Mouse (Mus musculus) left cerebral cortex, adult 8-10 months (tissue): ENCODE measurements around the gene Svs6. TPM values are rescaled to one million over a fixed set of nuclear protein-coding genes. Genes with fewer than 3 reads are reported as not detected.
"Not testable (repeated sequence)": the region's sequence is repeated elsewhere in the genome, so short reads cannot be mapped to it uniquely, and the experiment has no call there.

Experiments
- DNase-seq, 2 experiments: peaks; one replicate each; pipeline ENCODE4 v3.0.0; 2022; ENCODE audit warnings: low spot score in 2 of 2
- total RNA-seq, 4 experiments: library from RNA; stranded (reverse); gene quantifications; 2 replicates each; pipeline ENCODE4 v1.2.4; 2022

The Svs6 gene
- not detected for total RNA-seq

DNA sequence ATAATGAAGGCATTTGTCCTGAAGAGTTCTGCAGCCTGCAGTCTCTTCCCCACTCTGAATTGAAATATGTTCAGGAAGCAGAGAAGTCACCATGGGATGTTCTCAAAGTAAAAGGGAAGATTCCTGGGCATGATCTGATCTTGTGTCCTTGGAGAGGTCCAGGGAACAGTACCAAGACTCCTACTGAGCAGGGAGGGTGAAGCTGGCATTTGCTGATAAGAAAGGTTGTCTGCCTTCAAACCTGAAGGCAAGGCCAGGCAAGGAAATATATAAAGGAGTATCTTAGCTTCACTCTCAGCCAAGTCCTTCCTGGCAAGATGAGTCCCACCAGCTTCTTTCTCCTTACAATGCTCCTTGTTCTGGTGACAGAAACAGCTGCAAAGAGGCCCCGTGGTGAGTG is at the start of gene Svs6:
Svs6 (plus strand) TSS at position 301 of the 400 bp plus-strand sequence.
- not testable (repeated sequence) for DNase-seq

DNA sequence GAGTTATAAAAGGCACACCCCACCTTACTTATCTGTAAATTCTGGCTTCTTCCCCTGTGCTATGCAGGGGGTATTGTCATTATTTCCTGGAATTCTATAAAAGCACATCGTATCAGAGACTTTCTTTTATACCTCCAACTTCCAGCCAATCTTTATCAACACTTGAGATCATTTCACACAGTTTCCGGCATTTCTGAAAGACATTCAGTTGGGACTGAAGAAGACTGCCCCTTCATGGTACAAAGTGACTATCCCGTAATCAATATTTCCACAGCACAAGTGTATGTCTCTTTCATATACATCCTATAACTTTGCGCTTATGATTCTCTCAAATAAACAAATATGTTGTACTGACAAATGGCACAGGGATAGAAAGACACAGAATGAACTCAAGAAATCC is 38.2 kb upstream of the Svs6 start, which contains the start of gene Svs4:
Svs4 (minus strand) TSS at position 101 of the 400 bp plus-strand sequence.
- no peak for DNase-seq

DNA sequence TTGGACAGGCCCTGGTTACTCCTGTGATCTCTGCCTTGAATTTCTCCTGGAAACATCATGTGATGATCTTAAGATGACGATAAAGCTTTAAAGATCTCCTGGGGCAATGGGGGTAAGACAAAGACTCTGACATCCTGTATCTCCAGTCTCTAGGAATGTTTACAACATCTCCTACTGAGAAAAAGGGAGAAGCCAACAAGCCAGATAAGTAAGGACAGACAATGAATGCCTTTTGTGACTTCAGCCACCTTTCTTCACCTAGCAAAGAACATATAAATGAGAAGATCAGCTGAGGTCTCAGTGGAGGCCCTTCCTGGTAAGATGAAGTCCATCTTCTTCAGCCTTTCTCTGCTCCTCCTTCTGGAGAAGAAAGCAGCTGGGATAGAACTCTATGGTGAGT is 27.6 kb upstream of the Svs6 start, which contains the start of gene Svs3a:
Svs3a (plus strand) TSS at position 301 of the 400 bp plus-strand sequence.
- not testable (repeated sequence) for DNase-seq

DNA sequence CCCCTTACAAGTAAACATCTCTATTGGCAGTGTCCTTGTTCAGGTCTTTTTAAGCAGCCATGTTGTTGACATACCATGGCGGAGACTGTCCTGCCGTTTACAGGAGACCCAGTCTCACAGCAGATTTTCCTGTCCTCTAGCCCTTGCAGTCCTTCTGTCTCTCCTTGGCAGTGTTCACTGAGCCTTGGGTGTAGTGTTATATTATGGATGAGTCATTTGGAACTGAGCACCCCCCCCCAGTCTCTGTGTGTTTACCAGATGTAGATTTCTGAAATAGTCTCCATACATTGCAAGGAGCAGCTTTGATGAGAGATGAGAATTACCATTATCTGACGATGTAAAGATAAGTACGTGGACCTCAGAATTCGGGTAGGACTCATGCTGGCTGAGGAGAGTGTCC is 4.0 kb upstream of the Svs6 start:
- peak in 1 of 2 experiments; percentile 15 for DNase-seq

DNA sequence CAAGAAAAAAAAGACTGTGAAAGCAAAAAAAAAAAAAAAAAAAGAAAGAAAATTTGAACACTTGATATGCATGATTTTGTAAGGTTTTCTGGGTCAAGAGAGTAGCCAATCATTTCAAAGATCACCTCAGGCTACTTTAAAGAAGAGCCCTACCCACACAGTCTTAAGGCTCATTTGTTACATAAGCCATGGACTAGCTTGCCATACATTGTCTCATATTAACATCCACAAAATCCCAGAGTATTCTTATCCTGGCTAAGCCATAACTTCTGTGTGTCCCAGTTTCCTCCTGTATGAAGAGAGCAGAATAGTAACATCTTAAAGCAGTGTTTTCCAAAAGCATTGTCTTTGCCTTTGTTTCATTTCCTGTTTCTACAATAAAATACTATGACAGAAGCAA is 1.1 kb upstream of the Svs6 start:
- DNase-seq, result not testable (repeated sequence)

DNA sequence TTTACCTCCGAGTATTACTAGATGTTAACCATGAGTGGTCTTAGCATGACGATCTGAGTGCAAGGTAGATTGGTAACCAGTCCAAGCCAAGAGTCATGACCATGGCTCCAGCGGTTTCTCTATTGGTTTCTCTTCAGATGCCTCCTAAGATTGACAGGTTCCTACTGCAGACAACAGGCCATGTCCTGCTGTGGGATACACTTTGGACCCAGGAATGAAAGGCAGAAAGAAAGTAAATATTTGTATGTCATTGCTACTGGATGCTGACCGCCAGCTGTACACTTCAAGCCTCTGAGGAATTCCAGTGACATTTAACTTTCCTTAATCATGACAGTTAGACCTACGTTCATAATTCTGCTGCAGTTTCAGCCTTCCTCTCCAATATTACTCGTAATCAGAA is 4.4 kb downstream of the Svs6 start:
- DNase-seq, result no peak

DNA sequence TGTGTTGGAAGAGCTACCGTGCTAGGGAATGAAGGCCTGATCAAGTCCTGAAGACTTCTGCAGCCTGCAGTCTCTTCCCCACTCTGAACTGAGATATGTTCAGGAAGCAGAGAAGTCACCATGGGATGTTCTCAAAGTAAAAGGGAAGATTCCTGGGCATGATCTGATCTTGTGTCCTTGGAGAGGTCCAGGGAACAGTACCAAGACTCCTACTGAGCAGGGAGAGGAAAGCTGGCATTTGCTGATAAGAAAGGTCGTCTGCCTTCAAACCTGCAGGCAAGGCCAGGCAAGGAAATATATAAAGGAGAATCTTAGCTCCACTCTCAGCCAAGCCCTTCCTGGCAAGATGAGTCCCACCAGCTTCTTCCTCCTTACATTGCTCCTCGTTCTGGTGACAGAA is 15.9 kb downstream of the Svs6 start, which contains the start of gene Svs5:
Svs5 (plus strand) TSS at position 301 of the 400 bp plus-strand sequence.
- DNase-seq, result not testable (repeated sequence)

DNA sequence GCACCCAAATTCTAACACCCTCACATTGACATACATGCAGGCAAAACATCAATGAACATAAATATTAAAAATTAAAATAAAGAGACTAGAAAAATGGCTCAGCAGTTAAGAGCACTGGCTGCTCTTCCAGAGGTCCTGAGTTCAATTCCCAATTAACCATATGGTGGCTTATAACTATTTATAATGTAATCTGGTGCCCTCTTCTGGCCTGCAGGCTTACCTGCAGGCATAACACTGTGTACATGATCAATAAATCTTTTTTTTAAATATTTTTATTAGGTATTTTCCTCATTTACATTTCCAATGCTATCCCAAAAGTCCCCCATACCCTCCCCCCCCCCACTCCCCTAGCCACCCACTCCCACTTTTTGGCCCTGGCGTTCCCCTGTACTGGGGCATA is 27.2 kb downstream of the Svs6 start:
- DNase-seq, result not testable (repeated sequence)

DNA sequence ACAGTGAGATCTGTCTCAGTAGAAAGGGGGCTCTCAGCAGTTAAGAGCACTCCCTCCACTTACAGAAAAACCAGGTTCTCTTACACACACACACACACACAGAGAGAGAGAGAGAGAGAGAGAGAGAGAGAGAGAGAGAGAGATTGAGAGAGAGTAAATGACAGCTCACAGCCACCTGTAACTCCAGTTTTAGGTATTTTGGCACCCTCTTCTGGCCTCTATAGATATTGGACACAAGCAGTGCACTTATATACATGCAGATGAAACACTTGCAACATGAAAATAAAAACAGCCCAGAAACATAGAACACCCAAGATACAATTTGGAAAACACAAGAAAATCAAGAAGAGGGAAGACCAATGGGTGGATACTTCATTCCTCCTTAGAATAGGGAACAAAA is 31.1 kb downstream of the Svs6 start:
- DNase-seq, result not testable (repeated sequence)

DNA sequence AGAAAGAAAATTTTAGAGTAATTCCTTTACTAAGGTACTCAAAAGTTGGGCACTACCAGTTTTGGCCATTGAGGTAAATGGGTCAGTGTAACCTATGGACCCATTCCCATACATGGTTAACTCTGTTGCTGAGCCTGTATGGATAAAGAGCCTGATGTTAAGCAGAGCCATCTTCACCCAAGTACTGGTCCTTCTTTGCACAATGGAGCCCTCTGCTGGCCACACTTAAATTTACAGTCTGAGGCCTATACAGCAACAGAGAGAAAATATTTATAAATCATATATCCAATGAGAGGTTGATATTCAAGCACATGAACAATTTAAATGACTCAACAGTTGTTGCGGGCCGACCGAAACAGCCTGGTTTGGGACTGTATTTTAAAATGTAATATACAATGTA is 32.4 kb downstream of the Svs6 start:
- DNase-seq, result no peak

DNA sequence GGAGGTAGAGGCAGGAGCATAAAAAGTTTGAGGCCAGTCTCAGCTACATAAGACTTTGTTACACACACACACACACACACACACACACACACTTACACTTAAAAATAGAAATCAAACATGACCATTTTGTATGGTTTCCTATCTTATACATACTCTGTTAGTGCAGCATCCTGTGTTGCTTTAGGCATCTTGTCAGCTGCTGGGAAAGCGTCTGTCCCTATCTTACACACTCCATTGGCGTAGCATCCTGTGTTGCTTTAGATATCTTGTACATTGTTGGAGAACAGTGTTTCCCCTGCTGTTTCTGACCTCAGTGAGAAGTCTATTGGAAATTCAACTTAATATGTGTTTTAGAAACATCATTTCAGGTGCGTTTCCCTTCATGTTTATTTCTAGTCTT is 36.1 kb downstream of the Svs6 start:
- no peak for DNase-seq

DNA sequence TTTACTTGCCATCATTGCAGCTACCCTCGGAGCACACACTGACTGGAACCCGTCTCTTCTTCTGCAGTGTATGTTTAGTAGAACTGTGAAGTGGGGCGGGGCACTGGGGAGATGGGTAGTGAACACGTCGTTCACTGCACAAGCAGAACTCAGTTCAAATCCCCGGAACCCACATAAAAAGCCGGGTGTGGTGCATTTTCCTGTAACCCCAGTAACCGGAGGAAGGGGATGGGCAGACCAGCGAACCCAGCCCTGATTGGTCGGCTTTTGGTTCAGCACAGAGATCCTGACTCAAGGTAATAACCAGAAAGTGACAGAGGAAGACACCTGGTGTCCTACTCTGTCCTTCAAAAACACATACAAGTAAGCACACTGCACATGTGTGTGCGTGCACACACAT is 36.8 kb downstream of the Svs6 start:
- no peak for DNase-seq

DNA sequence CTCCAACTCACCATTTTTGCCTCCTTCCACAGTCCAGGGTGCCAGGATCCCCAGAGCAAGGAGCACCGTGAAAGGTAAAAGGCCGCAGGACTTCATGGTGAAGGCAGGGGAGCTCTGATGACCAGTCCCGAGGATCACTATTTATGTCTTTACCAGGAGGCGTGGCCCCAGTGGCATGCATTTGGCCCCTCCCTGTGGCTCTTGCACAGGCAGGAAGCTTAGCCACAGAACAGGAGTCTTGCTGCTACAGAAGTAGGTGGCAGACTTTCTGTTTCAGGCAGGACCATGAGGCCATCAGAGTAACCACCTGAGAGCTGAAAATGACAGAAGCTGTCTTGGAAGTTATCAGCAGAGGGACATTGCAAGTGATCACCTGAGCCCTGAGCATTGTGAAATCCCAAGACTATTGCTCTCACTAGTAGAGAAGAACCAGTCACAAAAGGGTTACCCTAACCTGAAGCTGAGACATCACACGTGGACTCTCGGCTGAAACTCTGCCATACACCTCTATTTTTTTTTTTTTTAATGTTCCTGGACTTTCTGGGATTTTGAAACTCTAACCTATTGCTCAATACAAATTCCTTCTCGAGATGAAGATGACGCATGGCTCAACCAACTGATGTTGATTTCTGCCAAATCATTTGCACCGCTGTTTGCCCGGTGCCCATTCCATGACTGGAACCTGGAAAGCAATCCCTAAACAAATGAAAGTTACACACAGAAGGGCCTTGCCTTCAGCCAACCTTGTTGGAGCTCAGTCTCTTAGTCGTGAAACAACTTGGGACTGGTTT is 39.8 kb downstream of the Svs6 start:
- no peak for DNase-seq

DNA sequence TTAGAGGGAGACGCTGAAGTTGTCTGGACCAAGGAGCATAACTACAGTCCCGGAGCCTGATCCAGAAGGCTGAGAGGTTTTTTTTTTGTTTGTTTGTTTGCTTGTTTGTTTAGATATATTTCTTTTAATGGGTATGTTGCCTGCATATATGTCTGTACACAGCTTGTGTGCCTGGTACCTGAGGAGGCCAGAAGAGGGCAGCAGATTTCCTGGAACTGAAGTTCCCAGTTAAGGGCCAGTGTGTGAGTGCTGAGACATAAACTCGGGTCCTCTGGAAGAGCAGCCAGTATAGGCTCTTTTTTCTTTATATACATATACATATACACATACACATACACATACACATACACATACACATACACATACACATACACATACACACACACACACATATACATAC is 41.8 kb downstream of the Svs6 start:
- no peak for DNase-seq

DNA sequence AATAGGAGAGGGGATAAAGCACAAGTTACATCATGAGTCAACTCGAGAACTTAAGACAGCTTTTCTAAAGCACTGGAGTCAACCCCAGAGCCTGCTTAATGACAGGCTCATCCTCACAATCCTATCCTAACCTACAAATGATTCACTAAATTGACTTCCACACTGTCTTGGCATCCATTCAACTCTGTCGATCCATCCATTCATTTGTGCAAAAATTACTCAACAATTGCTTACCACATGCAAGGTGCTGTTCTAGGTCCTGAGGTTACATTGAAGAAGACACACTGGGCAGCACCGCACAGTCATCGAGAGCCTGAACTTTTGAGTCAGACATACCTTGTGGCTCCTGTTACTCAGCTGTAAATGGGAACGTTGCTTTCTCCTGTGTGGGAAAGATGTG is 42.5 kb downstream of the Svs6 start:
- no peak for DNase-seq

DNA sequence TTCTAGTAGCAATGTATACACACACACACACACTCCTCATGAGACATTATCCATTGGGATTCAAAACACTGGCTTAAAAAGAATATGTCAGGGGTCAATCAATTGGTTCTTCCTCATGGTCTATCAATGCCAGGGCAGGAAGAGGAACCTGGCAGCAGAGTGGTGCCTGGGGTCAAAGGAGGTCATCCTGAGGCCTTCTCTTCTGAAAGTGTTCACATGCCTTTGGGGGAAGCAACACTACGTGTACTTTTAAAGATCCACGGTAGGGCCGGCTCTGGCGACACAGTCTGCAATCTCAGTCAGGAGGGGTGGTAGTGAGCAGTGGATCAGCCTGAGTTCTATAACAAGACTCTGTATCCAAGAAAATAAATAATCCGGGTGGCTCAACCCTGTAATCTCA is 43.1 kb downstream of the Svs6 start:
- DNase-seq, result no peak

DNA sequence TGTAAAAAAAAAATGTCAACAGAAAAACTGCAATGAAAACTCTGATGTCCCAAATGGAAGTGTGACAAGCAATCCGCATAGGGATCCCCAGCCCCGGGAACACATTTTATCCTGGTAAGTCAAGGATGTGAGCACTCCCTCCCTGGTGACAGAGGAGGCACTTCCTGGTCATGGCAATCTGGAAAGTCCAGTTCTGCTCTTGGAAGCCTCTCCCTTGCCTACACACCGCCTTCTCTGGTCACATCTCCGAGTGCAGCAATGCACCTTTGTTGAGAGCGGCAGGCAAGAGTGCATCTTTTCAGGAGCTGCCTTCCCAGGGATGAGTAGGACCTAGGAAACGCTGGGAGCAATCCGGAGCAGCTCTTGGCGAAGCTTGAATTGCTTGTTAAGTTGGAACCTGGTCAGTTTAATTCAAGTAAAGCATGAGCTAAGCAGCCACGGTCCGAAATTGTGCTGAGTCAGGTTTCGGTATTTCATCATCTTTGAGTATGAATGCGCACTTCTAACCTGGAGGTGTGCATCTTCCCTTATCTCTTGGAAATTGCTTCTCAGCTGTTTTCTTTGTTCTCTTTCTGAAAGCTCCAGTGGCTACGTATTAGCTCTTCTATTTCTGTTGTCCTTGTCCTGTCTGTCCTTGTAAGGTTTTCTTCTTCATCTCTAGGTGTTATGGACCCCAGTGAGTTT is 44.6 kb downstream of the Svs6 start:
- DNase-seq, result no peak

DNA sequence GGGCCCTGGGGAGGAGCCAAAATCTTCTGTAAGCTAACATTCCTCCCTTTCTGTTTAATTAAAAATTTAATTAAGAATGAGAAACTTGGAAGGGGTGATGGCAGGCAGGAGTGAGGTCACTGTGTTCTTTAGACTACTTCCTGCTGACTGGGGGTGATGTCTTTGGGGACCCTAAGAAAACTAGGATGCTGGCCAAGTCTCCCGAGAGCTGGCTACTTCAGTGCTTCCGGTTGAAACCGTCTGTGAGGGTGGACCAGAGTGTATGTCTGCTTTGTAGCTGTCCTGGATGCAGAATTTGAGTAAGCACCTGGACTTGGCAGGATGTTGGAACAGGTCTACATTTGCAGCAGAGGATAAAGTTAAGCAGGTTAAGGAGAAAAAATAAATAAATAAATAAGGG is 50.4 kb downstream of the Svs6 start:
- DNase-seq, result no peak
